Mouse (Mus musculus): Measurements from ENCODE around the gene Cdh8. TPM values are rescaled to one million over a fixed set of nuclear protein-coding genes. Genes with fewer than 3 reads are reported as not detected.
"Not testable (repeated sequence)": the region's sequence is repeated elsewhere in the genome, so short reads cannot be mapped to it uniquely, and the experiment has no call there.

Gene Cdh8
- total RNA-seq, 2 experiments from 2014 or later: not detected

GRCm38 (mm10) chr8:99290201-99290600, 126.1 kb downstream of the Cdh8 start:
- no peak for DNase-seq
- intact Hi-C loops (cut with DNase I): no loop called here

DNA sequence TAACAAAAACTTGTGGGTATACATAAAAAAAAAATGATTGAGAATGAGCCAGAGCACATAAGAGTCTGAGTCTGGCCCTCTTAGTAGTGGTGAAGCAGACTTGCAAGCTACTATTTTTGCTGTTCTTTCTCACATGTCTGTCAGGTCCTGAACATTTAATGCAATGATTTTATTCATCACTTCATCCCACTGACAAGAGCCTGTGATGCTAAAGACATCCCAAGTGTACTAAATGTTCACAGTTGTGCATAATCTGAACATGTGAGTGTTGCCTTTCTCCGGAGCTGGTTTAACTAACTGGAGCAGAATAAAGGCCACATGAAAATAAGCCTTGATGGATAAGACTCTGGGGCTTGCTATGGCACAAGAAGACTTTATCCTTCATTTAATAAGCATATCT, 131.2 kb downstream of the Cdh8 start:
- intact Hi-C loops (cut with DNase I): no loop called here

DNA sequence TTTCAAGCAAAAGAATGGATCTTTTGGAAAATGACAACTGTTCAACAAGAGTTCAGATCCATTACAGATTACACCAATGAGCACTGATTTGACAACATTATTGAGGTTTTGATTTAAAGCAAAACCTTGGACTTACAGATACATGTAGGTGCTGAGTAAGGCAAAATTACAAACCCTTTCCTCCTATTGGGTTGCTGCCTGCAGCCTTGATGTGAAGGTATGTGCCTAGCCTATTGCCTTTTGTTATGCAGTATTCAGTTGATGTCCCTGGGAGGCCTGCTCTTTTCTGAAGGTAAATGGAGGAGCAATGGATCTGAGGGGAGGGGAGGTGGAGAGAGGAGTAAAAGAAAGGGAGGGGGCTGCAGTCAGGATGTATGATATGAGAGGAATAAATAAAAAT, 135.9 kb downstream of the Cdh8 start:
- no peak for DNase-seq
- intact Hi-C loops (cut with DNase I): no loop called here

More for the DNA sequence above, 131.2 kb downstream of the Cdh8 start:
- no peak for DNase-seq

- DNase-seq: no peak
- intact Hi-C loops (cut with DNase I): no loop called here
These were observed 149.1 kb downstream of the Cdh8 start for GRCm38 (mm10) chr8:99267133-99267532.

DNA sequence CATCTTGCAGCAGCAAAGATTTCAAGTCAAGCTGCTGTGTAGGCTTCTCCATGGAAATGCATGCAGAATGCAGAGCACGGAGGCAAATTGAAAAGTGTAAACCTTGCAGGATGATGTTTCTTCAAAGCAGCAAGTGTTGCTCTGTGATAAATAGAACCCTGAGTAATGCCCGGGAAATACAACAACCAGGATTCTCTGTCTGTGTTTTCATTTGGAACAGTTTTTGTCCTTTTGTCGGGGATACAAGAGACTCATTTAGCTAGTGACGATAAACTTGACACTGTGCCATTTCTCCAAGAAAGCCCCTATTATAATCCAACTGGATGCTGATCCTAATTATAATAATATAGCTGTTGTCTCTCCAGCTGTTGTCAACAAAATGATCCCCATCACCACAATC, 181.9 kb downstream of the Cdh8 start:
- no peak for DNase-seq
- intact Hi-C loops (cut with DNase I): no loop called here

- DNase-seq: no peak
- intact Hi-C loops (cut with DNase I): no loop called here
These were observed 192.6 kb downstream of the Cdh8 start for GRCm38 (mm10) chr8:99223697-99224096.

DNA sequence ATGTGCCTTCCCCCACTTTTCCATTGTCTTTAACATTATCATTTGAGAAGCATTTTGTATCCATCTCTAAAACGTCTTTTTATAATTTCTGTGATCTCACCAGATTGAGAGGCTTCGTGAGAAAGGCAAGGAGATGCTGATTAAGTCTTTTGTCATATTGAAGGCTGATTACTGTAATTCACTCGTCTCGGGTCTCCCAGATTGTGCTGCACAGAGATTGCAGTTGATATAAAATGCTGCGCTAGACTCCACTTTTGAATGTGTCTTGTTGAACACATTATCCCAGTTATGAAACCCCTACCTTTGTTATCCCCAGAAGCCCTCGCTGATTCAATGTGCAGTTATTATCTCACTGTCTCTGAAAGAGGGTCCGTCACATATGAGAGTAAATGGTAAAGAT, 211.1 kb downstream of the Cdh8 start:
- no peak for DNase-seq
- intact Hi-C loops (cut with DNase I): no loop called here

DNA sequence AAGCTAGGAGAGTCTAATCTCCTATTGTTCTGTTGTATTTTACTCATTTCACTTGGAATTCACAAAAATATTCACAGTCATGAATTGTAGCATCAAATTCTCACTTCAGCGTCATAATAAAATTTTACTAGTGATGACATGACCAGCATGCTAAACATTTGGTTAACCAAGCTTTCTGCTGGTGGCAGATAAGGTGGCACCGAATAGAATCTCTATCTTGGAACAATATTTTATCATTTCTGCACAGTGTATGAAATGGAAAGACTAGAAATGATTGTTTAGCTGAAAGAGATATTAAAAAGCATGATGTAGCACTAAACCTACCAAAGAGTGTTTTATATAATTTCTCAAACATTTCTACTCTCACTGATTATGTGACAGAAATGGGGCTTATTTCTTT, 225.6 kb downstream of the Cdh8 start:
- DNase-seq: no peak
- intact Hi-C loops (cut with DNase I): no loop called here

DNA sequence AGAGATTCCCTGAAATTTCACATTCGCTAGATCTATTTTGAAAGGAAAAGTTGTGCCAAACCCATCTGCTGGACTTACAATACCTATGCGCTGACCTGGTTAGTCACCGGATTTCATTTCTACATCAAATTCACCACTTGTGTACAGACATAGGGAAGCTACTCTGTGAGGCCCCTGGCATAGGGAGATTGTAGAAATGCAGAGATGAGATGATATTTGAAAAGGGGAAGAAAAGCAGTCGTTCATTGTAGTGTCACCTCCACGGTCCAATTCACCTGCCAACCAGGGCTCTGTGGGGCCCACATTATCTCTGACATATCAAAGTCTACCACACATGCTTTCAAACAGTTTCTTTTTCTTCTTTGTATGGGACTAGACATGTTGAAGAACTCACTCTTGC, 229.4 kb downstream of the Cdh8 start:
- intact Hi-C loops (cut with DNase I): no loop called here

GRCm38 (mm10) chr8:99184186-99184585, 232.1 kb downstream of the Cdh8 start:
- intact Hi-C loops (cut with DNase I): no loop called here
- no peak for DNase-seq

More for the DNA sequence above, 229.4 kb downstream of the Cdh8 start:
- DNase-seq: no peak

GRCm38 (mm10) chr8:99166966-99167365, 249.3 kb downstream of the Cdh8 start:
- intact Hi-C loops (cut with DNase I): no loop called here
- no peak for DNase-seq

DNA sequence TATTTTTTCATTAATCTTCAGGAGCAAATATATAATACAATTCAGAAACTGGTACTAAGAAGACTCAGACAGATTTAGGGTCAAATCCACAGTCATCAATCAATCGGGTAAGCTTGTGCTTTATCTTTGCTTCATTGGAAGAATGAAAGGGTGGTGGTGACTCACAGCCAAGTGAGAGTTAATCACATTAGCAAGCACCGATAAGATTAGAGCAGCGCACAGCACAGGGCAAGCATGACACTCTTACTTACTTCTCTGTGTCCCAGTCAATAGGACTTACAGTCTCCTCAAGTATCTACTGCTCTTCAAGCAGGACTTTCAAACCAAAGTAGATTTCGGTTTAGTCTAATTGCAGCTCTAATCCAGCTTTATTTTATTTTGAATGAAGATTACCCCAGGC, 254.6 kb downstream of the Cdh8 start:
- intact Hi-C loops (cut with DNase I): no loop called here

GRCm38 (mm10) chr8:99145436-99145835, 270.8 kb downstream of the Cdh8 start:
- no peak for DNase-seq
- intact Hi-C loops (cut with DNase I): no loop called here

More for the DNA sequence above, 254.6 kb downstream of the Cdh8 start:
- DNase-seq: no peak

- DNase-seq; intact Hi-C loops (cut with DNase I): not testable (repeated sequence)
These were observed 271.5 kb downstream of the Cdh8 start for GRCm38 (mm10) chr8:99144761-99145160.

- DNase-seq: no peak
- intact Hi-C loops (cut with DNase I): no loop called here
These were observed 317.8 kb downstream of the Cdh8 start for GRCm38 (mm10) chr8:99098453-99098852.

DNA sequence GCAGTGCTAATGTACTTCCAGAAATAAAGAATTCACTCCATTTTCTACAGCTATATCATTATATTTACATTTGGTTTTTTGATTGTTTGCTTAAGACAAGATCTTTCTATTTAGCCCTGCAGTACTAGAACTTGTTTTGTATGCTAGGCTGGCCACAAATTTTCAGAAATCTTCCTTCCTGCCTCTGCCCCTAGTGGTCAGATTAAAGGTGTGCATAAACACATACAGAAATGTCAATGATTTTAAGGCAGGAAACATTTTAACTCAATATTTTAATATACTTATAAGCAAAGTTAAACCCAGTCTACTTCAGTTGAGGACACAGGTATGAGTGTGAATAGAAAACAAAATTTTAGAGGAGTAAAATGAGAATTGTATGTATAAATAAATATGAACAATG, 364.9 kb downstream of the Cdh8 start:
- intact Hi-C loops (cut with DNase I): no loop called here
- DNase-seq: no peak

- intact Hi-C loops (cut with DNase I): no loop called here
- no peak for DNase-seq
These were observed 367.5 kb downstream of the Cdh8 start for GRCm38 (mm10) chr8:99048664-99049363.

DNA sequence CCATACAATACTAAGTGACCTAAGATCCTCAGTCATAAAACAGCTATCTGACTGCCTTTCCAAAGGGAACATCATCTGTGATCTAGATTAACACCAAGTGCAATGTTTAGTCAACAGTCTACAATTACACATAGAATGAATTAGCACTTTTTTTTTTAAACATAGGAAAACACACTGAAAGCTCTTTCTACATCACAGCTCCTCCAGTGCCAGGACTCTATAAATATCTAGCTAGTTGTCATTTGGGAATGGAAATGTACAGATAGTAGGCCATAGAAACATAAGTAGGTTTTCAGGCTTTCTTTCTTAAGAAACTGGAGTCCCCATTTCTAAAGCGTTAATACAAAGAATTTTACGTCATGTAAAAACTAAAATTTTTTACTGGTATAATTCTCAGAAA, 375.8 kb downstream of the Cdh8 start:
- intact Hi-C loops (cut with DNase I): no loop called here
- no peak for DNase-seq

DNA sequence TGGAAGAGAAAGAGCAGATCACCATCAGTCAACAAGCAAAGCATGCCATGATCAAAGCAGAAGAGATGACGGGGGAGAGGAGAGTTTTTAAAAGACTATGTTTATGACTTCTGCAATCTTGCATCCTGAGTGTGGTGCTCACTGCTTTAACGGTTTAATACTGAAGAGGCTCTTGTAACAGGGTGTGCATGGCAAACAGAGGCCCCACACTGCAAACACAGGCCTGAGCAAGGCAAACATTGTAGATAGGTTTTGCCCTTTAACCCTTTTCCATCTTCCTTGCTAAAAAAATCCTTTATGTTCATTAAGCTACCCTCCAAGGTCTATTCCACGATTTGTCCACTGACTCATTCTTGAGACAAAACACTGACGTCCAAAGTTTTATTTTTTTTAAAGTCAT, 385.2 kb downstream of the Cdh8 start:
- intact Hi-C loops (cut with DNase I): no loop called here
- DNase-seq: no peak

Measured in gastrocnemius, postnatal 36 days (tissue).